Mouse (Mus musculus) spleen, postnatal 4 days (tissue): ENCODE measurements around the gene Gm428.
"Not testable (repeated sequence)": the region's sequence is repeated elsewhere in the genome, so short reads cannot be mapped to it uniquely, and the experiment has no call there.

Experiments used
- DNase-seq, 2 experiments: peaks; one replicate each; pipeline ENCODE4 v3.0.0; 2022; ENCODE audit warnings: low spot score in 2 of 2

Gm428 gene

GRCm38 (mm10) chr4:73683216-73683615 lies at the start of gene Gm428:
TSS of gene Gm428 (plus strand) at chr4:73683516.
- DNase-seq, result not testable (repeated sequence)

GRCm38 (mm10) chr4:73637821-73638220 lies 45.5 kb upstream of the Gm428 start, which contains the start of gene Gm11236:
TSS of gene Gm11236 (plus strand) at chr4:73638121.
- DNase-seq, result not testable (repeated sequence)

- peak in 1 of 2 experiments; percentile 10 for DNase-seq
Measured at GRCm38 (mm10) chr4:73661864-73662263, 21.5 kb upstream of the Gm428 start.

DNA sequence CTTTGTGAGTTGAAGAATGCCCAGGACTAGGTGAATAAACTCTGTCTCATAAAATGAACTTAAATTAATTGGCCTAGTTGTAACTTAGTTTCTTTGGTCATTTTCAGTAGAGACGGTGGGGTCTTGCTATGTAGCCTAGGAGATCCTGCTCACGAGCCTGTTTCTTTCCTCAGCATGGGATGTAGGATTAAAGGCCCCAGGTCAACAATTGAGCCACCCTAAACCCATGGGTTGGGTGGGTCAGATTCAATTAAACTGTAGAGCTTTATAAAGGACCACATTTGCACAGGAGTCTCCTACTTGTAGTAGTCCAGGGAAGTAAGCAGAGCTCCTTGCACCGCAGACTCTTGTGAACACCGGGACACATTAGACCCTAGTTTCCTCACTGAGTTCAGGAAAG lies 15.3 kb upstream of the Gm428 start, which contains the start of gene Gm11239:
Gene Gm11239, plus strand, starts transcription at position 301 of the 400 bp plus-strand sequence.
- not testable (repeated sequence) for DNase-seq

- no peak for DNase-seq
Measured at GRCm38 (mm10) chr4:73718761-73719160, 35.4 kb downstream of the Gm428 start.

DNA sequence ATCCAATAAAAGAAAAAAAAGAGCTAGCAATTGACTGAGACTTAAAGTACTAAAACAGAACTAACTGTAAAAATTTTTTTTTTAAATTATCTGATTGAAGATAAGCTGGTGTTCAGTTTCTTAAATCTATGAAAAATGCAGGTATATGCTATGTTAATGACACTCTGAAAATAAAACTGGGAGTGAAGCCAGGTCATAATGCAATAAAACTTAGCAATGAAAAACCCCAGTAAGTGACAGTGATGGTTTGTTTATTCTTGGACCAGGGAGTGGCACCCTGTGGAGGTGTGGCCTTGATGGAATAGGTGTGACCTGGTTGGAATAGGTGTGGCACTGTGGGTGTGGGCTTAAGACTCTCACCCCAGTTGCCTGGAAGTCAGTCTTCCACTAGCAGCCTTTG lies 36.5 kb downstream of the Gm428 start:
- no peak for DNase-seq
